Mouse (Mus musculus) skeletal muscle tissue, adult 2 months (tissue): ENCODE results near the gene Klk1b22.
"Not testable (repeated sequence)": the region's sequence is repeated elsewhere in the genome, so short reads cannot be mapped to it uniquely, and the experiment has no call there.

Experiments
- DNase-seq: peaks from one replicate; pipeline ENCODE4 v3.0.0-alpha.2; 2012; ENCODE audit warnings: low read depth, low spot score

The Klk1b22 gene

GRCm38 (mm10) chr7:44112373-44112772 is at the start of gene Klk1b22:
TSS of gene Klk1b22 (plus strand) at chr7:44112673.
- DNase-seq: no peak

- no peak for DNase-seq
Observed at GRCm38 (mm10) chr7:44072117-44072516, 40.4 kb upstream of the Klk1b22 start.

GRCm38 (mm10) chr7:44077703-44078102 is 34.8 kb upstream of the Klk1b22 start:
- no peak for DNase-seq

- DNase-seq: no peak
Observed at GRCm38 (mm10) chr7:44096111-44096510, 16.4 kb upstream of the Klk1b22 start.

GRCm38 (mm10) chr7:44102028-44102427 is 10.4 kb upstream of the Klk1b22 start, which contains the start of gene Klk1b21:
TSS of gene Klk1b21 (plus strand) at chr7:44102328.
- DNase-seq: not testable (repeated sequence)

DNA sequence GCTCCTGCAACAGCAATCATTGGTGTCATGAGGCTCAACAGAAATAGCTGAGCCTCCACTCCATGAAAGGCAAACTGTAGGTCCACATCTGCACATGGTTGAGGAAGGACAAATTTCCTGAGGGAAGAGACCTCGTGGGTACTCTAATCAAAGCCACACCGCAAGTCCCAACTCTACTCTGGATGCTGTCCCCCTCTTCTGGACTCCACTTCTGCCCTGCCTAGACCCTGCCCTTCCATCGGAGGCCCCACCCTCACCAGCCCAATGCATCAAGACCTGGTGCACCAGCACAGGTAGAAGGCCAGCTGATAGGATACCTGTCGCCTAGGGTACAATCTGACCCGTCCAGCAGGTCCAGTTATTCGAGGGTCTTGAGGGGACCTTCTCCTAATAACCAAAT is 11.0 kb downstream of the Klk1b22 start:
- DNase-seq: no peak

DNA sequence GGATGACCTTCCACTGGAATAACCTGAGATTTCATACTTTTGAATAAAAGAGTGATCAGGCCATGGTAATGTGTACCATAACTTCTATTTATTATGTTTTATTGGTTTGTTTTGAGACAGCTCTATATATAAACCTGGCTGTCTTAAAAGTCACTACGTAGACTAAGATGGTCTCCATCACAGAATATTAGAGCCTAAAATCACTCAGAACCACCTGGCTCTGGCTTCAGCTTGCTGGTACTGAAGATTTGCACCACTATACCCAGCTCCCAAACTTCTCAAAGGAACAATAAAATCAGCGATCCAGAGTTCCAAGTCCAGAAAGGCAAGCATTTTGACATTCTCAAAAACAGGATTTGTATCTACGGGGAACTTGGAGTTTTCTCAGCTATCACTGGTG is 24.0 kb downstream of the Klk1b22 start, which contains the start of gene Klk1b16:
Klk1b16 (plus strand) TSS at position 301 of the 400 bp plus-strand sequence.
- no peak for DNase-seq
